Mouse (Mus musculus) CD4-positive helper T cell, adult 2 months (primary cell): ENCODE measurements around the gene Psg16.
"Not testable (repeated sequence)": the region's sequence is repeated elsewhere in the genome, so short reads cannot be mapped to it uniquely, and the experiment has no call there.

ENCODE experiments used
- DNase-seq: peaks from one replicate; pipeline ENCODE4 v3.0.0-alpha.2; 2012; ENCODE audit warnings: low read depth, missing footprints, low spot score

Psg16 gene

DNA sequence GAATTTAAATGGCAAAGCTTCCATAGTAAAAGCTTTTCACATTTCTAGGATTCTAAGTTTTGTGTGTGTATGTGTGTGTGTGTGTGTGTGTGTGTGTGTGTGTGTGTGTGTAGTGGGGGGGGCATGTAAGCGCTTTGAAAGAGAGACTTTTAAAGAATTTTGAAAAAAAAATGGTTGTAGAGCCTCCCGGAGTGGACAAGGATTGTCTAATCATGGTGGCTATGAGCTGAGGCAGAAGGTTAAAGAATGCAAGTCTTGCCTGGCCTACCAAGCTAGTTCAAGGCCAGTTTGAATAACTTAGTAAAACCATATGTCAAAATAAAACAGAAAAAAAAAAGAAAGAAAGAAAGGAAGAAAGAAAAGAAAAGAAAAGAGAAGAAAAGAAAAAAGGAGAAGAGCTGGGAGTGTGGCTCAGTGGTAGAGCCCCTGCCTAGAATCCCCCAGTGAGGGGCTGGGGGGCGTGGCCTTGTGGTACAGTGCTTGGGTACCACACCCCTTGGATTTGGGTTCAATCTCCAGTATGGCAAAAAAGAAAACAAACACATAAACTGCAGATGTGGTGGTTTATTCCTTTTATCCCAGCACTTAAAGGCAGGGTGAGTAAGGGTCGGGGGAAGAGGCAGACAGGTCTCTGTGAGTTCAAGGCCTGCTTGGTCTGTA is 18.4 kb upstream of the Psg16 start:
- no peak for DNase-seq

GRCm38 (mm10) chr7:17056081-17056581 is 17.7 kb upstream of the Psg16 start:
- peak; percentile 77 for DNase-seq

- DNase-seq: peak; percentile 20
These were observed 17.0 kb upstream of the Psg16 start for GRCm38 (mm10) chr7:17056601-17057523.

DNA sequence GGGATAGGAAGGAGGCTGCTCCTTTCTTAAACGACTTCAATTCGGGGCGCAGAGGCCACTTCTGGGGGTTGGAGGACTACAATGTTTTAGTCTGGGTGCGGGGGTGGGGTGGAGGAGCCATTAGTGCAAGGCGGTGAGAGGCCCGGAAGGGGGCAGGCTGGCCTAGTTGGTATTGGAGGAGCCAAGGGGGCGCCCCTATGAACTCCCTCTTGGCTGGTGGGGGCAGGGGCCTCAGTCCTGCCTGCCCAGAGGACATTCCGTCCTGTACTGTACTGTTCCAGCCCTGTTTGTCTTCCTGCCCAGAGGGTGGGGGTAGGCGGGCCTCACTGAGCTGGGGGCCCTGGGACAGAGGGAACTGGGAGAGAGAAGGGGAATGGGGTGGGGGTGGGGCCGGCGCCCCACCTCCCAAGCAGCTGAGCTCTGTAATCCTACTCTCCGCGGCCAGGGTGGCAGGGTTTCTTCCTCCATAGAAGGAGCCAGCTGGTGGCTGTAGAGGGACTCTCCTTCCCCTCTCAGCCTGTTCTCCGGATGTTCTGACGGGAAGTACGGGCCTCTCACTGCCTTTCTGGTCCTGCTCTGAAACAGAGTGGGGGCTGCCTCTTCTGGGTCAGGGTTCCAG is 15.7 kb upstream of the Psg16 start:
- DNase-seq: peak; percentile 46

DNA sequence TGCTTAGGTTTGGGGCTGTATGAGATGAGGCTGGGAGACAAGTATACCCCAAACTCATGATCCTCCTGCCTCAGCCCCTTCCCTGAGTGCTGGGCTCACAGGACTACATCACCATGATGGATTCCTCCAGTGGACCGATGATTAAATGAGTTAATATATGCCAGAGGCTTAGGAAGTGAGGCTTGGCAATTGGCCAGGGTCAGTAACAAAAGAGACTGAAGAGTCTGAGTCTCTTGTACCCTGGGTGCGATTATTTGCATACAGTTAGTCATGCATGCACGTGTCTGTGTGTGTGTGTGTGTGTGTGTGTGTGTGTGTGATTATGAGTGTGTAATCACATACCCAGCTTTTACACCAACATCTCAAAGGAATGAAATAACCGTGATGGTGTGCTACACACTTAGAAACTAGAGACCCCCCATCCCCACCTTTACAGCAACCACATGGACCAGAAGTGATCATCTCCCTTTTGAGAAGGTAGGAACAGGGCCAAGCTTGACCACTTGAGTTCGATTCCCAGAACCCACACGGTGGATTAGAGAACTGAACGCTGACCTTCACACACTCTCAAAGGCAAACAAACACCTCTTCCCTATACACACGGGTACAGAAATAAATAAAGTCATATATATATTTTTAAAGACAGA is 14.9 kb upstream of the Psg16 start:
- peak; percentile 23 for DNase-seq

DNA sequence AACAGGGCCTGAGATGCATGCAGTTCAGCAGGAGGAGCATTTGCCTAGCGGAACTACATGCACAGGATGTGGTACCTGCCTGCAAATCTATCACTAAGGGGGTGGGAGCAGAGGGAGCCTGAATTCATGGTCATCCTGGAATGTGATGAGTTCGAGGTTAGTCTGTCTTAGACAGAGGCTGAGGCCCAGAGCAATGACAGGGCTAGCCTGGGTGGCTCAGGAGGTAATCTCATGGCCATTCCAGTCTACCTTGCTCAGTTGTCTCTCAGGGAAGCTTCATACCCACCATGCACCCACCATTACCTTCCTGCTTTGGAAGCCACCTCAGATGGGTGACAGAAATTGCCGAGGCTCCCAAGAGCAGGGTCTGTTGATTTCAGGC is 14.4 kb upstream of the Psg16 start:
- DNase-seq: peak; percentile 34

- peak; percentile 30 for DNase-seq
These were observed 13.6 kb upstream of the Psg16 start for GRCm38 (mm10) chr7:17060031-17060781.

DNA sequence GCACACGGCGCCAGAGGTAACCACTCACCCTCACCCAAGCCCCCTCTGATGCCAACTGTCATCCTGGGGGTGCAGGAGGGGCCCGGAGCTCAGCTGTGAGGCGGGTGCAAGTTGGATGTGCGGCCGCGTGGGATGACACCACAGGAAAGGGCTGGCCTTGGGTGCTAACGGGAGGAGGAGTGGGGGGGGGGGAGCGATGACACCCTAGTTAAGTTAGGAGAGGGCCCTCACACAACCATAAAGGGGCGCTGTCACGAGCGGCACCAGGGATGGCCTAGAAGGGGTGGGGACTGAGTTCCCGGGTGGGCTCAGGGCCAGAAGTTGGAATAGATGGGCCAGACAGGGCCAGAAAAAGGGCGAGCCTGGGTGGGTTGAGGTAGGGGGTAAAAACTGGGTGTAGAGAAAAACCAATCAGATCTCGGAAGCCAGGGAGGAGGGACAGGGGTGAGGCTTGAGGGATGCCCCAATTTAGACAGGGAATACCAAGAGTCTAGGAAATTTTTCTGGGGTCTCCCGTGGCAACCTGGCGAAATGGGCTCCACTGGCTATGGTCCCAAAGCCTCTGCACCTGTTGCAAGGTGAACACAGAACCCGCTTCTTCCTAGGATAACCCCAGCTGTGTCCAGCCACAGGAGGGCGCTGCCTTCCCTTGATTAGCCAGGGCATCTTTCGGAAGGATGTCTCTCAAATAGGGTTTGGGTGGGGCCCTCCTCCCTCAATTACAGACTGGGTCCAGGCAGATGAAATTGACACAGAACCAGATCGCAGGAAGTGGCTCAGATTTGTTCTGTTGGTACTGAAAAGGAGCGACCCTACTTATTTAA is 12.8 kb upstream of the Psg16 start:
- DNase-seq: peak; percentile 19

- DNase-seq: no peak
These were observed 11.5 kb upstream of the Psg16 start, which contains the start of gene Hif3a for GRCm38 (mm10) chr7:17062389-17062788. Gene Hif3a (minus strand): TSS chr7:17062427.

DNA sequence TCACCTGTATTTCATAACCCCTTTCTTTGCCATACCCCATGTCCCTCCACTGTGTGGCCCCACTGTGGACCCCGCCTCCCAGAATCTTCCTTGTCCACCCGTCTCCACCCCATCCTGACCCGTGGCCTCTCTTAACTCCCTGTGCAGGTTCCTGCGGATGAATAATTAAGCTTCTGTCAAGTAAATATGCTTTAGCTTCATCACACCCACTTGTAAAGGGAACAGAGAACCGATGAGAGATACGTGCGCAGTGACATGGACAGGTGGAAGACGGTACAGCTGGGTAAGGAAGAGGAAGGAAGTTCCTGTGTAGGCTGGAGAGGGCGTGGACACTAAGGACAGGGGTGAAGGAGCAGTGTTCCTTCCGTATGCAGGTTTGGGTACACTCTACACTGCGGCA is 11.0 kb upstream of the Psg16 start:
- DNase-seq: no peak

- DNase-seq: no peak
These were observed 8.2 kb upstream of the Psg16 start for GRCm38 (mm10) chr7:17065620-17066019.

GRCm38 (mm10) chr7:17066412-17066811 is 7.4 kb upstream of the Psg16 start:
- peak; percentile 52 for DNase-seq

GRCm38 (mm10) chr7:17067000-17067399 is 6.8 kb upstream of the Psg16 start:
- no peak for DNase-seq

GRCm38 (mm10) chr7:17067651-17068050 is 6.2 kb upstream of the Psg16 start:
- DNase-seq: not testable (repeated sequence)

DNA sequence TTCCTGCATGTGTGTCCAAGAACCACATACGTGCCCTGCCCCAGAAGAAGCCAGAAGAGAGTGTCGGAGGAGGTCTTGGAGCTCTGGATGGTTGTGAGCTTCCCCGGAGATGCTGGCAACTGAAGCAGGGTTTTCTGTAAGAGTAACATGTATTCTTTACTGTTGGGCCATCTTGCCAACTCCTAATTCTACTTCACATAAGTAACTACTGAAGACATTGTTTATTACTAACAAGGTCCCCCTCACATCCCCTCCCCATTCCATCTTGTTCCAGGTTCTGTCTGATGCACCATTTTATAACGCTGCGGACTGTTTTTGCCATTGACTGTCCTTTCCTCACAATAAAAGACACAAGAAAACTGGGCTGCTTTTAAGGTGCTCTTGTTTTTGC is 332 bp upstream of the Psg16 start:
- no peak for DNase-seq

DNA sequence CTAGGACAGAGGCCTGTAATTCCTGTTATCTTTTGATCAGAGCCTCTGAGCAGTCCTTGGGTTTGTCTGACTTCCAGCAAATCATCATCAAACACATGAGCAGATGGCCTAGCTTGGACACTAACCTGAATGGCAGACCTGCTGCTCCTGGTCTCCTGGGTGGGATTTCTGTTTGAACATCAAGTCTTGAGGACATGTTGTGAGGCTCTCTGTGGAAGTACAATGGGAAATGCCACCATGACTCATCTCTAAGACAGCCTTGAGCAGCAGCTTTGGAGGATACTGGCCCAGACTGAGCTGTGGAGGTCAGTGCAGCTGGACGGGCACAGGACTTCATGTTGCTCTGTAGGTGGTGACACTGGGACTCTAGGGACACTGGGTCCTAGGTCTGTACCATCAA is 2.7 kb downstream of the Psg16 start:
- DNase-seq: no peak

DNA sequence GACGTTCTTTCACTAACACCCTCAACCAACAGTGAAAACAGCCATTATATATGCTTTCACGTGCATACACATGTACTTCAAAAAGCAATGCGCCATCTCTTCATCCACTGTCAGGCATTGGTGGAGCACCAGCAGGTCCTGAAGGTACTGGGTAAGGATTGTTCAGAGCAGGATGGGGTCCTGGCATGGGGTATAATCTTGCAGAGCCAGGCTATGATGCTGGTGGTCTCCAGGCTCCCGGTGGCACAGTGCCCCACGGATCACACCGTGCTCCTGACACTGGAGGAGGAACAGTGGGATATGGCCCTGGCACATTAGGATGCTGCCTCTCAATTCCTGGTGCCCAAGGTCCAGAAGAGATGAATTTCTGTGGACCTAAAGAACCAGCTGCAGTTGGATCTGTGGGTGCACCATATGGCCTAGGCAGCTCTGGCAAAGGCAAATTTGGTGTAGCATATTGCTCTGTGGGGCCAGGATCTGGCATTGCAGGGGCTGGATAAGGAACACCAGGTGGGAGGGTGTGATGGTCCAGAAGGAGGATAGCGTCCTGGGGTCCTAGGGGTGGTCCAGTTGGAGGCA is 4.3 kb downstream of the Psg16 start:
- DNase-seq: no peak

DNA sequence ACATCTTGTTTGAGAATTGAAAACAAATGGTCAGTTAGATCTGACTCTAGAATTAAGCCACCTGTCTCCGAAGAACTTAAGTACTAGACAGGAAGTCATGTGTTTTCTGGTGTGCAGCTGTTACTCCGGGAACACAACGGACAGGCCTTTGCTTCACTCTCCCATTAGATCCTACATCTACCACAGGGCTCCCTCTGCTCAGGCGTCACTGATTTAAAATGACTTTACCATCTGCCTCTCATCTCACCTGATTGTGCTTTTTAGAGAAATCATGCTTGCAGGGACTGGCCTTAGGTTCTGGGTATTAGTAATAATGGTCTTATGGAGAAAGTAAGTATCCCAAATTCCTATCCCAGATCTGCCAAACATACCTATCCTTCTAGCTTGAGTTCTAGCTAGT is 8.9 kb downstream of the Psg16 start:
- no peak for DNase-seq

GRCm38 (mm10) chr7:17087731-17088130 is 13.9 kb downstream of the Psg16 start:
- no peak for DNase-seq
